Mouse (Mus musculus): Measurements from ENCODE around the gene Vmn1r78. TPM values are rescaled to one million over a fixed set of nuclear protein-coding genes. Genes with fewer than 3 reads are reported as not detected.
"Not testable (repeated sequence)": the region's sequence is repeated elsewhere in the genome, so short reads cannot be mapped to it uniquely, and the experiment has no call there.

The Vmn1r78 gene
- total RNA-seq (2021) = not detected
- long read RNA-seq, experiment 1 = 0 reads
- long read RNA-seq, experiment 2 = 0 reads

DNA sequence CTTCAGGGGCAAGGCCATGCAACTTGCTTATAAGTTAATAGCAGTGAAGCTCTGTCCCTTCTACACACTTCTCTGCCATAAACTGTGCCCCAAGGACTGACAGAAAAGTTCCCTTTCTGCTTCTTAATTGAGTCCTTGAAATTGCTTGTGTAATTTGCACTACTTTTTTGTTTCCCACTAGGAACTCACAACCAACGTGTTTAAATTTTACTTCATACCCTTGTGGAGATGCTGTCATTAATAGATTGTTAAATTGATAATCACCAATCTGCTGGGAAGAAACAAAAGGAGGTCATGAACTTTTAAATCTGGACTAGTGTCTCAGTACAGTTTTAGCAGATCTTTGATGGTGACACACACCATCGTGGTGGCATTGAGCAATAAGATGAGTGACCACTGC, at the start of gene Vmn1r78:
Vmn1r78 (plus strand) TSS at position 301 of the 400 bp plus-strand sequence.
- no peak for DNase-seq

- not testable (repeated sequence) for DNase-seq
These were observed 6.4 kb downstream of the Vmn1r78 start for GRCm38 (mm10) chr7:12156463-12156862.

- DNase-seq = not testable (repeated sequence)
These were observed 20.9 kb downstream of the Vmn1r78 start, which contains the start of gene Vmn1r79 for GRCm38 (mm10) chr7:12170979-12171378. Vmn1r79 (plus strand) TSS chr7:12171279.

DNA sequence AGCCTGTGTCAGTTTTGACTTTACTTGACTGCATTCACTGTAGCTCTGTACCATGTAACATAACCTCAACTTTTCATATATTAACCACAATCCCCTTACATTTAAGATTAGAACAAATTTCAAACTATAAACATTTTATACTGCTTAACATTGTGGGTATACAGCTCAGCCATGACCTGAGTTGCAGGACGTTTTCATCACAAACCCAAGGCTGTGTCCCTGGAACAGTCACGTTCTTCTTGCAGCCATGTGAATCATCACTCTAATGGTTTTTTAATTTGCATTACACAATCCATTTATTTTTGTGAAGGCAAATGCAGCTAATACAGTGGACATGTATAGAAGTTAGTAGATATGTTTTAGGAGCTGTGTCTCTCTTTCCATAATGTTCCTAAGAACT, 22.9 kb downstream of the Vmn1r78 start:
- DNase-seq = peak; percentile 8

- DNase-seq = no peak
These were observed 38.9 kb downstream of the Vmn1r78 start, which contains the start of gene Vmn1r80 for GRCm38 (mm10) chr7:12188986-12189385. Vmn1r80 (plus strand) TSS chr7:12189286.

DNA sequence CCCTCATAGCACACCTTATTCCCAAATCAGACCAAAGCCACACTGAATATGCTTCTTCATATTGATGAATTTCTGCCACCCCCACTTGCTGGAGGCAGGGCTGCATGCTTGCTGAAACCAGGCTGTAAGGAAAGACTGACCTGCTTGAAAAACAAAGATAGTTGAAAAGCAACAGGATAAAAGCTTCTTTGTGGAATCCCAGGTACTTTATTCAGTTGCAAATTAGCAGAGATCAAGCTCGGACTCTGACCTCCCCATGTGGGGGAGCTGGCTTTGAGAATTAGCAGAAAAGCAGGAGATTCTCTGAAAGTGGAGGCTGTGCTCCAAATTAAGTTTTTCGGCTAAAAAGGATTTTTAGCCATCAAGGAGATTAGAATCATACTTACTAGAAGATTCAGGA, 54.1 kb downstream of the Vmn1r78 start:
- DNase-seq = no peak

Other genes with a start within 250 kb of the Vmn1r78 start
- not detected for gene Vmn1r76, start 212.0 kb upstream of the Vmn1r78 start, total RNA-seq (2021)
- not detected for gene Vmn1r77, start 113.5 kb upstream of the Vmn1r78 start, total RNA-seq (2021)
- gene Vmn1r79, start 21.0 kb downstream of the Vmn1r78 start, total RNA-seq (2021) = under 1 TPM; 0.06 to 0.30 TPM
- not detected for gene Vmn1r80, start 39.0 kb downstream of the Vmn1r78 start, total RNA-seq (2021)
- not detected for gene Vmn1r81, start 118.0 kb downstream of the Vmn1r78 start, total RNA-seq (2021)
- gene Vmn1r82, start 150.2 kb downstream of the Vmn1r78 start, total RNA-seq (2021) = not detected
- gene Vmn1r83, start 179.2 kb downstream of the Vmn1r78 start, total RNA-seq (2021) = not detected
- not detected for gene Vmn1r84, start 219.0 kb downstream of the Vmn1r78 start, total RNA-seq (2021)